Mouse (Mus musculus): ENCODE data around the gene Drd1.

The Drd1 gene

DNA sequence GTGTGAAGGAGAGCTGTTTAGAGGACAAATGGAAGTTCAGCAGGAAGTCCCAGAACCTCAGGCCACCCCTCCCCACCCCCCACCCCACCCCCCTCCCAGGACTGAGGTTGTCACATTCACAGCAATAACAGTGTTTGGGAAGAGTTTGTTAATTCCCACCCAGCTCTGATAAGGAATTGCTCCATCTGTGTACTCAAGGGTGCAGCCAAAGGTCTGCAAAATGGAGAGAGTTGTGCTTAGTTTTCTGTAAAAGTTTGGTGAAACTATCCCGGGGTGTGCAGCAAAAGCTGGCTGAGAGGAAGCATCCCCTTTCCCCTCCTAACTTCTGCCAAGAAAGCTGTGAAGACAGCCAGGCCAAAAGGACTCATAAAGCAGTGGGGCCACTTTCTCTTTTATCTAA is 17.6 kb upstream of the Drd1 start:
- DNase-seq (ENCODE audit: low spot score) = no peak

DNA sequence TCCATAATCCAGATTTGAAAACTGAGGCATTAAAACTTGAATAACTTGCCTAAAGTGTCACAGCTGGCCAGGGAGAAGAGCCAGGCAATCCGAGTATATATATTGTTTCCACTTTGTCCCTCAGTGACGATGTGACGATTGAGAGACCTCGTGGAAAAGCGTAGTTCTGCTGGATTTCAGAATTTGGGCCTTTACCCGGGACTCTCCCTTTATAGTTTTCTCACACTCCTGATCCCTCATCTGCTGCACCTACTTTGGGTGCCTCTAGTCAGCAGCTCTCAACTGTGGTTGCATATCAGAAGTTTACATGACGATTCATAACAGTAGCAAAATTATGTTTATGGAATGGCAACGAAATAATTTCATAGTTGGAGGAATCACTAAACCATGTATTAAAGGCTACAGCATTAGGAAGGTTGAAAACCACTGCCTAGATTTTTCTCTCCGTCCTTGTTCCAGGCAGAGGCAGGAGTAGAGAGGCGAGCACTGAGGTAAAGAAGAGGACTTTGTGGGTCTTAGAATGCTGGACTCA is 17.1 kb upstream of the Drd1 start:
- no peak for DNase-seq (ENCODE audit: low spot score)

DNA sequence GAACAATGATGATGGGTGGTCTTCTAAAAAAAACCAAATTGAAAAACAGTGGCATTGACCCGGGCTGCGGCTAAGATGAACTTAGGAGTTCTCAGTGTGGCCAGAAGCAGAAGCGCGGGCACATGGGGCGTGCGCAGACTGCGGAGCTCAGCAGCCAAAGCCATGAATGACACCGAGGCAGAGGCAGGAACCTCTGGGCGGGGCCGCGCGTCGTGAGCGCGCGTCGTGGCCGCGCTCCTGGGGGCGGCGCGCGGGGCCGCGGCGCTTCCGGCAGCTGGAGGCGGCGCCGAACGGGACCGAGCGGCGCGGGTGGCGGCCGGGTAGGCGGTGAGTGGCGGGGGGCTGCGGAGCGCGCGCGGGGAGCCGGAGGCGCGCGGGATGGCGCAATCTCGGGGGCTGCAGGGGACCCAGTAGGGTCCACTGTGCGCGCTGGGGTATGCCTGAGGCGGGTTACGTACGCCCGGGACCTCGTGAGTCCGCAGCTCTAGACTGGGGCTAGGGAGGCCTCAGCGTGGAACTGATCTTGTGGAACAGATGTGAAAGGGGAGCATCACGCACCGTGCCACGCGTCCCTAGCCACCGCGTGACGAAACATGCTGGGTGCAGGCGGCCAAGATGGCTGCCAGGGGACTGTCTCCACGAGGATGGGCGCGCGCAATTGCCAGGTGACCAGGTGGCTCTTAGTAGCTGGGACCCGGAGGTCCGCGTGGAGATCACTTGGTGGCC is 16.3 kb upstream of the Drd1 start, which contains the start of gene Sfxn1:
TSS of gene Sfxn1 (plus strand) at position 264 of the 726 bp plus-strand sequence.
- peak; percentile 25 for DNase-seq (ENCODE audit: low spot score)

DNA sequence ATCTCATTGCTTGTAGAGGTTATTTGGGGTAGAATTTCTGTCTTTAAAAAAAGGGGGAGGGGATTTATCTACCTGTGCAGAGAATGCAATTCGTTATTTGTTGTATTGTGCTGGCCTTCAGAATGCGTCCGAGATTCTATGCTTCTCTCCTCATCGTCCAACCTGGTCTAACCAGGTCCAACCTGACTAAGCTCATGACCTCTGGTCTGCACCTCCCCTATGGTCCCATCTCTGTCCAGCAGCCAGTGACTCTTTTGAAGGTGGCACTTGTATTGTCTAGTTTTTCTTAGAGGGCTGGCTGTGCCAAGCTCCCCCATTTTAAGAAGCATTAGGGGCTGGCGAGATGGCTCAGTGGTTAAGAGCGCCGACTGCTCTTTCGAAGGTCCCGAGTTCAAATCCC is 15.5 kb upstream of the Drd1 start:
- no peak for DNase-seq (ENCODE audit: low spot score)

DNA sequence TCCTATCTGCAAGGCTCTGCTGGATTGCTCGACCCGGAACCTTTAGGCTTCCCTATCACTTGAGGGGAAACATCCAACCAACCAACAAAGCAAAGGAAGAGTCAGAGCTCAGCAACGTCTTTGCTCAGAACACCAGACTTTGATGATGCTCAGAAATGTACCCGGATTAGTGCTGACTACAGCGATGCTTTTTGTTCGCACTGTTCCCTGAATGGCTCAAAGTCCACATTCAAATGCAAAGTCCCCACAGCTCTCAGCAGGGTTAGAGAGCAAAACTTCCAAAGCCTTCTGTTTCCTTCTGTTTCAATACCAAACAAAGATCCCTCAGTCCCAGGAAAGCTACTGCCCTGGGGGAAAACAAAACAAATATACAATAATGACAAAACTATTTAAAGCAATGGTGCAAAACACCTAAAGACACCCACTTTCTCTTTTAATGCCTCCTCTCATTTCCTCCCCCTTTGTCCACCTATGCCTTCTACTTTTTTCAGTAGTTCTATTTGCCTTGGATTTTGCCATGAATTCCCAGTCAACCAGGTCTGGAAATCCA is 12.2 kb upstream of the Drd1 start:
- no peak for DNase-seq (ENCODE audit: low spot score)

DNA sequence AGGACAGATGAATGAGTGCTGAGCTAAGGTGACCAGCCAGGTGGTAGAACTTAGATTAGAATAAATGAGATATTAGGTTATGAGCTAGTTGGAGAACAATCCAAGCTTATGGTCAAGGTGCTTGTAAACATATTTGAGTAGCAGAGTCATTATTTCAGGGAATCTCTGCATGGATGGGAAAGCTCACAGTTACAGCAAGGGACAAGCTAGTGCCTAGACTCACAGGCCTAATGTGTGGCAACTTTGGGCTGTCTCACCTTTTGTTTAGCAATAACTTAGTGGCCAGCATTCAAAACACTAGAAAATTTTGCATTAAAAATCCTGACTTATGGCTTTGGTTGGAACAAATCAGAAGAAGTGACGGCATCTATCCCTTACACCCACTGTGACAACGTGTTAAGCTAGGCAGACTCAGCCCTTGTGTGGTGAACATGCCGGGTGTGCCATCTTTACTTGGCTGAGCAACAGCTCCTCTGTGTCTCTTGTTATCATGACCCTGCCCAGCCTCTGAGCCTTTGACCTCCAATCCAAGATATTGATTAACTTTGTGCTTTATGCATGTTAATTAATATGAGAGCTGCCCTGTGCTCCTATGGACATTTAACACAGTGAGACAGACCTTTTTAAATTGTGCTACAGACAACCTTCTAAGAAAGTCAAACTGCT is 10.7 kb upstream of the Drd1 start:
- DNase-seq (ENCODE audit: low spot score) = no peak

DNA sequence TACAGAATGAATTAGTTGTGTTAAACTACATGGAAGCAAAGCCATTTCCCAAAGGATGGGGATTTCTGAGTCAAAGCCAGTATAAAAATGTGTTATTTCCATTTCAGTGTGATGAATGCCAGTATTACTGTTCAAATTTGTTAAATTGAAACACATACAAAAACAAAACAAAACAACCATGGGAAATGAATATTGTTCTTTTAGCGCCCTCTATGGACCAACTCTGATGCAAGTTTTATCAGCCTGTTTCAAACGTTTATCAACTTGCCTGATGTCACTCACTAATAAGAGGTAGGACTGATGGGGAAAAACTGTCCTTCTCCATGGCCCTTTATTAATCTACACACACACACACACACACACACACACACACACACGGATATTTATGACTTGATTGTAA is 7.8 kb upstream of the Drd1 start:
- DNase-seq (ENCODE audit: low spot score) = no peak

DNA sequence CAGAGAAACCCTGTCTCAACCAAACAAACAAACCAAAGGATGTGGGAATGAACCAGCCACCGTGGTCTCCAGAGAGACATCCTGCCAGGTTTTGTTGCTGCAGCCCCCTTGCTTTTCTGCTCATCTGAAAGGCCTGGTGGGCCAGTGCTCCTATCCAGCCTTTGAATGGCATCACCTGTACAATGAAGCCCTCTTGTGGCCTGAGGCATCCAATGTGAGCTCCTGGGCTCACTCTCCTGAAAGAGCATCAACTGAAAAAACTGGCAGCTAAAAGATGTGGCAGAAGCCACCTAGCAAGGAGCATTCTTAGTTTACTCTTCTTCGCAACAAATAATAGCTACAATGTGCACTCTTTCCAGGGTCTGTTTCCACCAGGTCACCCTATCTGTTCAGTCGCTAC is 6.6 kb upstream of the Drd1 start:
- DNase-seq (ENCODE audit: low spot score) = no peak

DNA sequence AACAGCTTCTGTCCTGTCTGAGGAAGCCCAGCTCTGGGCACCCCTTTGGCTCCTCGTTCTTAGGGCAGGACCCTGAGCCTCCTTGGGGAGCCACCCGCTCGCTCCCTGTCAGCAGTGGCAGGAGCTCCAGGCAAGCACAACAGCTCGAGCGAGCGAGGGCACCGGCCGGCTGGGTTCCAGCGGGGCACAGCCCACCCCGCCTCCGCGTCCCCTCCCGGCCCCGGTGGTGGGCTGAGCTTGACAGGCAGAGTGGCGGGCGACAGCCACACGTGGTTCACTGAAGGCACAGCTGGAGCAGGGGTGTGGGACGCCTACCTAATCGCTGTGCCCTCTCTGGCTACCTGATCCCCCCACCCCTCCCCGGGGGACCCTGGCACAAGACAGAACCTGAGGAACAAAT is 543 bp downstream of the Drd1 start:
- DNase-seq (ENCODE audit: low spot score) = no peak

DNA sequence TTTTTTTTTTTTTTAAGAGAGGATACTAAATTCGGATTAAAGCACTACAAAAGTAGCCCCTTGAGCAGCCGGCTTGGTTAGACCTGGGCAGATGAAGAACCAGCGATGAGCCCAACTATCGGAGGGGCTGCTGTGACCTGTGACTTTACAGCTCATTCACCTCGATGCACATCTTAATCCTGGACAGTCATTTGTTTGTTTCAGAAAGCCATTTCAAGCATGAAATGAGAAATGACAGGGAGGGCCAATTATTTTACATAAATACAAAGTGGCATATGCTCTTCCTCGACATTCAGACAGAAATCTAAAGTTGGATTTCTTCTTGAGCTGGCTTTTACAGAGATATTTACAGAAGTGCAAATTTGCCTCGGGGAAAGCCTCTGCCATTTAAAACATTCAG is 3.9 kb downstream of the Drd1 start:
- no peak for DNase-seq (ENCODE audit: low spot score)

DNA sequence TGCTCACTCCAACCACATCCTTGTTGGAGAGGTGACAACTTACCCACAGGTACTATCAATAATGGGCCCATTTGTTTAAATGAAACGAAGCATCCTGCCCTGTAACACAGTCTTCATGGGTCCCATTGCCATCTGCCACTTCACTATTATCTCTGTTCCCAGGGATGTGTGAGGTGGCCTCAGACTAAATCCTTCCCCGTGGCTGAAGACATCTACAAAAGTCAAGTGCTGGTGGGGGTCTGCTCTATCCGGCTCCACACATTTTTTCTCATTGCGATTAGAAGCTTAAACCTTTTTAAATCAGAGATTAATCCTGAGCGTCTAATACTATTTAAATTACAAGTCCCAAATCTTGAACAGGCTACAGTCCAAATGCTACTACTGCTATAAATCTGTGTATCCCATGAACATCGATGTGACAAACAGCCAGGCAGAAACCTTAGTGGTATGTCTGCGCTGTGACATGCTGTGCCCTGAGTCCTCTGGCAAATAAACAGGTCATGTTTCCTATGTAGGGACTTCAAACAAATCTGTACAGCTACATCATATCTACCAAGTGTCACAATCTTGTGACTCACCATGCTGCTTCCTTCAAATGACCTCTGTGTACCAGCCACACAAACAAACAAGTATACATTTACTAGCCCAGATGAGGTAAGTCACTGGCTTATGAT is 6.7 kb downstream of the Drd1 start:
- DNase-seq (ENCODE audit: low spot score) = no peak

DNA sequence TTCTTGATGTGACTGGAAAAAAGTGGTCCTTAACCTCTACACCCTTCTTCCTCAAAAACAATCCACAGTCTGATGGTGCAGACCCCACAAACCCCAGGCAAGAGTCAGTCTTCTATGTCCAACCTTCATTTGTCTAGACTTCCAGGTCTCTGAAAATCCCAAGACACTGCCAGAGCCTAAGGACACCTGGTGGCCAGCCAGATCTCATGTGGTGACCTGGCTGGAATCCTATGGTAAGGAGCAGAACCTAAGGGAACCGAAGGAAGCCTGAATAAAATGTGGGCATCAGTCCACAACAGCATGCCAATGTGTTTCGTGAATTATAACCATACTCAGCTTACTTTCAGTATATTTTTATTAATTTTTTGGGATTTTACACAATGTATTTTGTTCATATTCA is 15.2 kb downstream of the Drd1 start:
- DNase-seq (ENCODE audit: low spot score) = no peak

DNA sequence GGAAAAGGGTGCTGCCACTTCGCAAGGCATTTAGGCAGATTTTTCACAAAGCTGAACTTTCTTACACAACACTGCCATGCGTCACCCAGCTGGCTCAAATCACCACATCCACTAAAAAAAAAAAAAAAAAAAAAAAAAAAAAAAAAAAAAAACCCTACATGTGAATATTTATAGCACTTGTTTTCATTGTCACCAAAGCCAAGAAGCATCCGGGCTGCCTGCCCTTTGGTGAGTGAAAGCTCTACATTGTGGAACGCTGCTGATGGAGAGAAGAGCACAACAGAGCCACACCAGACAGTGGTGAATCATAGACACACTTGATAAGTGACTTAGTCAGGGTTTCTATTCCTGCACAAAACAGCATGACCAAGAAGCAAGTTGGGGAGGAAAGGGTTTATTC is 17.6 kb downstream of the Drd1 start:
- no peak for DNase-seq (ENCODE audit: low spot score)

DNA sequence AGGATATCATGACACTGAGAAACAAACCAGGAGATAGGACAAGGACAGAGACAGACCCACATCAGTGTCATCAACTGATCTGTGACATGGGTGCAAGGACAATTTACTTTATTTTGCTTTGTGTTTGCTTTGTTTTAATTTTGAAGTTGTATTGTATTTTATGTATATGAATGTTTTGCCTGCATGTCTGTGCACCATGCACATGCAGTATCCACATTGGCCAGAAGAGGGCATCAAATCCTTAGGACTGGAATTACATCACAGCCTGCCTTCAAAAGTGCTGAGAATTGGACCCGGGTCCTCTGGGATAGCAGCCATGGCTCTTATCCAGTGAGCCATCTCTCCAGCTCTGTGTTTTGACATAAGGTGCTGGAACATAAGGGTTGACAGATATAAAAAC is 20.0 kb downstream of the Drd1 start:
- no peak for DNase-seq (ENCODE audit: low spot score)

DNA sequence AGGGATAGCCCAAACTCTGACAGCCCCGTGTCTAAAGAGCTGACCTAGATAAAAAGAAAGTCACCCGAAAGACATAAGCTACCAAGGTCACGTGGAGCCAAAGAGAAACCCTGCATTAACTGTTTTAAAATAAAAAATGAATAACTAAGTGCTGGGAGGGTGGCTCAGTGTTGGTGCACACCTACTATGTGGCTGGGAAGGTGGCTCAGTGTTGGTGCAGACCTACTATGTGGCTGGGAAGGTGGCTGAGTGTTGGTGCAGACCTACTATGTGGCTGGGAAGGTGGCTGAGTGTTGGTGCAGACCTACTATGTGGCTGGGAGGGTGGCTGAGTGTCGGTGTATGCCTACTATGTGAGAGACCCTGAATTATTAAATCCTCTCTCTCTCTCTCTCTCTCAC is 21.9 kb downstream of the Drd1 start:
- DNase-seq (ENCODE audit: low spot score) = no peak

DNA sequence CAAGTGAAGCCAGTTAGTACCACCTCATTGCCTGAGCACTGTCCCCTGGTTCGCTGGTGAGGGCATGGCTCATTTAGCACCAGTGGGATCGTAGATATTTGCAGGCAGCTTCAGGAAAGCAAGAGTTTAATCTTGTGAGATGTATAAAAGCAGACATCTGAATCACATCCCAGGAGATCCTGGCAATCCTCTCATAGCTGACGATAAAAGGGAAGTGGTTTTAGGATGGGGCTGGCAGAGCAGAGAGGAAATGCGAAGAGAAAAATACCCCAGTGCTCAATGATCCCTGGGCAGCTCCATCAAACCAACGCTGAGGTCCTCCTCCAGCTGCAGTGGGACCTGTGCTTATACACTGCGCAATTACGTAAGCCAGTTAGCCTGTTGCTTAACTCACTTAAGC is 28.4 kb downstream of the Drd1 start:
- no peak for DNase-seq (ENCODE audit: low spot score)

DNA sequence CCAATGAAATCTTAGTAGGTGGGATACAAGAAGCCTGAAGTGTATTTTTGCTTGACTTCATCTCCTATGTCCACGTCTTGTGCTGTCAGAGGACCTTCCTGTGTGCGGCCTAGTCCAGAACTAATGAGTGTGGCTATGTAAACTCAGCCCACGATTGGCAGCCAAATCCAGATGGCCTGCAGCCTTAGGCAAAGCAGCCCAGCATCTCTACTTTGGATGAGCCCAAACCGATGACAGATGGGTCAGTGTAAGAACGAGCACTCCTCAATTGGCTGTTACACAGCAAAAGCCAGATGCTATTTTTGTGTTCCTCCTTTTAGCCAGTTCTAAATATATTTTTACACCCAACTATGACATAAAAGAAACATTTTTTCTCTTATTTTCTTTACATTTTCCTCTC is 32.2 kb downstream of the Drd1 start:
- no peak for DNase-seq (ENCODE audit: low spot score)

DNA sequence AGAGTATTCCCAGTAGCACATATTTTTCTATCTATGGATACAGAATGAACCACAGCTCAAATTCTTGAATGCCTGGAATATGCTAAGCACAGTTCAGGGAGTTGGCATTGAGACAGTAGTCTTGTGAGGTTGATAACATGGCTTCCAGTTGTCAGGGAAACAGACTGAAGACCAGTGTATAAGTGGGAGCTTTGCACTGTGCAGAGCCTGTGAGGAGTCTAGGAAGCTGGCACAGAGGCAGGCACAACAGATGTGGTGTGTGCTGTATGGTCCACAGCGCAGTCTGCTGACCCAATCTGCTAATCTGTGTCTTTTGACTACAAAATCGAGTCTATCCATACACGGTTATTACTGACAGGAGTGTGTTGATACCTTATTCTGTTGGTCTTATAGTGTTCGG is 46.8 kb downstream of the Drd1 start:
- no peak for DNase-seq (ENCODE audit: low spot score)

All from ovary, postnatal 10 days (tissue).